Mouse (Mus musculus) cerebellum, adult 11 months (tissue): ENCODE data around the gene Agap1.

Experiments
- DNase-seq: peaks from one replicate; pipeline ENCODE4 v3.0.0; 2022

The Agap1 gene

GRCm38 (mm10) chr1:89922883-89923641 lies 468.5 kb downstream of the Agap1 start:
- DNase-seq = no peak

DNA sequence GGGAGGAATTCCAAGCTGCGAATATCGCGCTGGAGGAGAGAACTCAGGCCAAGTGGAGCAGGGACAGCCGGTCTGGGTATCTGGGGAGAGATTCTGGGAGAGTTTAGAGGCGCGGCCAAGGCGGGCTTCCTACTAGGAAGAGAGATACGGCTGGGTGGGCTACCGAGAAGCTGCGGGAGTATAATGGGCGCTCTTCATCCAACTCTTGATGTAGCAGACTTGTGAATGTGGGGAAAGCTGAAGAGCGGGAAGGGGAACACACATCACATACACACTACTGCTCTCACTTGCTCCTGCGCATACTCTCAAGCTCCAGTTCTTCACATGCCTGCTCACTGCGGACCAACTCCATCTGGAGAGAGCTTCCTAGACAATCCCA lies 469.0 kb downstream of the Agap1 start:
- DNase-seq = no peak

GRCm38 (mm10) chr1:89925501-89926190 lies 471.0 kb downstream of the Agap1 start:
- DNase-seq = no peak

- DNase-seq = no peak
Measured at GRCm38 (mm10) chr1:89926583-89927060, 472.0 kb downstream of the Agap1 start.

DNA sequence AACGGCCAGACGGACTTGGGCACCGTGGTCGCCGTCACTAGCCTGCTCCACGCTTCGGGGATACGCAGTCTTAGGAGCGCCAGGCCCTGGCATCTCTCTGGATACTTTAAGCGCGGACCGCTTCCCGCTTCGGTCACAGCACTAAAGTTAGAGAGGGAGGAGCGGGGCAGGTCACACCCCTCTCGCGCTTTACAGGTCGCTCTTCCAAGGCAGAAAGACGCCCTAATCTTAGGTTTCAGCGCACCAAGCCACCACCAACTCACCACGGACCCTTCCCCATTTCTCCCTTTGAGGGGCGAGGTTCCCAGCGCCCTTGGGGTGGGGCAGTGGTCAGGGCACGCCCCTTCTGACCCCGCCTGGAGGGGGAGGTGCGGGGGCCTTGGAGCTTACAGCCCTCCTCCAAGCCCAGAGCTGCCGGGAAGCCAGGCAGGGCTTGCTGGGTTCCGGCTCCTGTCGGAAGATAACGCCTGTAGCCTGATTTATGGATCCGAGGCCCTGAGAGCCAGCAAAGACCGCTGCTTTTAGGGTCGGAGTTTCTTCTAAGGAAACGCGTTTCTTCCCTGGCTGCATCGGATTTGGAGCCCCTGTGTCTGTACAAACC lies 472.6 kb downstream of the Agap1 start:
- no peak for DNase-seq

DNA sequence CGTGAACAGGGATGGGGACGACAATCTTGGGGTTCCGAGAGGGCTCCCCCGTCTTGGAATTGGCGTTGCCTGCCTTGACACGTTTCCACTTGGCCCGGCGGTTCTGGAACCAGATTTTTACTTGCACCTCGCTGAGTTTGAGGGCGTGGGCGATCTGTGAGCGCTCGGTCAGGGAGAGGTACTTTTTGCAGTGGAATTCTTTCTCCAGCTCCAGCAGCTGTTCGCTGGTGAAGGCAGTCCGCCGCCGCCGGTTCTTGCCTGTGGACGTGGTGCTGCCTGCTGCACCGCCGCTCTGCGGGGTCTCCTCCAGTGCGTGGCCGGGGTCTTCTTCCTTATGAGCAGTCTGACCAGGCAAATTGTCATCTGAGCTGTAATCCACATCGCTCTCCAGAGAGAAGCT lies 474.1 kb downstream of the Agap1 start:
- no peak for DNase-seq

GRCm38 (mm10) chr1:89929181-89929580 lies 474.6 kb downstream of the Agap1 start:
- no peak for DNase-seq

DNA sequence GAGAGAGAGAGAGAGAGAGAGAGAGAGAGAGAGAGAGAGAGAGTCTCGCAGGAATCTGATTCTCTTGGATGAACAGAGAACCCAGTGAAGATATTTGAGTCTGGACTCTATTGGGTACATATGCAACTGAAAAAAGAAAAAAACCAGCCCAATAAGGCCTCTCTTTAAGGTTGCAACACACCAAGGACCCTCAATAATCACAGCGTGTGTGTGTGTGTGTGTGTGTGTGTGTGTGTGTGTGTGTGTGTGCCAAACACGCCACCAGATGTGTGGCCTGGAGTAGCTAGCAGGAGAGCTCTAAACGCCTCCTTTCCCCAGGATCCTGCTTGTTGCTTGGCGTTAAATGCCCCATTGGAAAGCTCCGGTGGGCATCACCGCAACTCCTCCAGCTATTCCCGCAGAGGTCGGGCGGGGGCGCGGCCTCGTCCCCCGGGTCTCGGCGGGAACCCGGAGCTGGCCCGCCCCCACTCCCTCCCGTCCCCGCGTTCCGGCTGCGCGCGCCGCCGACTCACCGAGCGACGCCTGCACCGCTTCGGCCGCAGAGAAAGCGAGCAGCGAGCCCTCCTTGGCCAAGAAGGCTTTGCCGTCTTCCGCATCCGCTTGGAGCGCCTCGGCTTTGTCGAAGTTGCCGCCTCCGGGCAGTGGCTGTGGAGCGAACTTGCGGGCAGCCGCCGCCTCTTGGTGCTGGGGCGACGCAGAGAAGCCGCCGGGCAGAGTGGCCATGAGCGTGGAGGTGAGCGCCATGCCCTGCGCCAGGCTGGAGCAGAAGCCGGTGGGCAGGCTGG lies 475.3 kb downstream of the Agap1 start:
- no peak for DNase-seq

- no peak for DNase-seq
Measured at GRCm38 (mm10) chr1:89930551-89930950, 475.9 kb downstream of the Agap1 start.

DNA sequence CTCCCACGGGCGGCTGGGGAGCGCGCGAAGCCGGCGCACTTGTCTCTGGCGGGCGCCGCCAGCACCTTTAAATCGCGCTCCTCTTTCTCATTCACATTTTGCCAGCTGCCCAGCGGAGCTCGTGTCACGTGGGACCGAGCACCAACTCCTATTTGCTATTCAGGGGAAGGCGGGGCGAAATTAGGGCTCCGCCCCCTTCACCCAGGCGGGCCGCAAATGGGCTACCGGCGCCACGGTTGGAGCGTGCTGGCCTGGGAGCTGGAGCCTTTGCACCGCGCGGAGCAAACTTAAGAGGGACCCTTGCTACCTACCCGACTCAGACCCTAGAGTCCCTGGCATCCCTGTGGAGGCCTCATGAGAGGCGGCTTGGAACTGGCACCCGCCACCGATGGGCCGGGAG lies 476.5 kb downstream of the Agap1 start, which contains the start of gene Gbx2:
Gene Gbx2 (minus strand): TSS at position 60 of the 400 bp plus-strand sequence.
- no peak for DNase-seq

GRCm38 (mm10) chr1:89932021-89932423 lies 477.4 kb downstream of the Agap1 start:
- DNase-seq = no peak

- no peak for DNase-seq
Measured at GRCm38 (mm10) chr1:89932616-89933015, 478.0 kb downstream of the Agap1 start.

GRCm38 (mm10) chr1:89933028-89933427 lies 478.4 kb downstream of the Agap1 start:
- no peak for DNase-seq

DNA sequence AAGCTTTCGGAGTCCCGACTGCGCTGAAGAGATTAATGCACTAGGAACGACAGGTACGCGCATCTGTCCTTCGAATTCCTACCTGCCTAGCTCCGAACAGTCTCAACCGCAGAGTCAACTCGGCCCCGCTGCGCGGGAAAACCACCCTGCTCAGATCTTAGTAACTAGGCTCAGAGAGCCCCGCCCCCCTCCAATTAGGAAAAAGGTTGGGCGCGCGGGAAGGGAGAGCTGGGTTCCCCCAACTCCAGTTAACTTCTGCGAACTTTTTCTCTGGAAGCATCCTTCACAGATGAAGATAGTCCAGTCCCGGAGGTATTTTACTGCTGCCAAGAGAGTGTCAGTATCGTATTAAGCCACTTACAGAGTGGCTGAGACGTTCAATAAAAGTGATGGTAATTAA lies 479.2 kb downstream of the Agap1 start:
- DNase-seq = no peak

- no peak for DNase-seq
Measured at GRCm38 (mm10) chr1:89934316-89935260, 480.0 kb downstream of the Agap1 start.

DNA sequence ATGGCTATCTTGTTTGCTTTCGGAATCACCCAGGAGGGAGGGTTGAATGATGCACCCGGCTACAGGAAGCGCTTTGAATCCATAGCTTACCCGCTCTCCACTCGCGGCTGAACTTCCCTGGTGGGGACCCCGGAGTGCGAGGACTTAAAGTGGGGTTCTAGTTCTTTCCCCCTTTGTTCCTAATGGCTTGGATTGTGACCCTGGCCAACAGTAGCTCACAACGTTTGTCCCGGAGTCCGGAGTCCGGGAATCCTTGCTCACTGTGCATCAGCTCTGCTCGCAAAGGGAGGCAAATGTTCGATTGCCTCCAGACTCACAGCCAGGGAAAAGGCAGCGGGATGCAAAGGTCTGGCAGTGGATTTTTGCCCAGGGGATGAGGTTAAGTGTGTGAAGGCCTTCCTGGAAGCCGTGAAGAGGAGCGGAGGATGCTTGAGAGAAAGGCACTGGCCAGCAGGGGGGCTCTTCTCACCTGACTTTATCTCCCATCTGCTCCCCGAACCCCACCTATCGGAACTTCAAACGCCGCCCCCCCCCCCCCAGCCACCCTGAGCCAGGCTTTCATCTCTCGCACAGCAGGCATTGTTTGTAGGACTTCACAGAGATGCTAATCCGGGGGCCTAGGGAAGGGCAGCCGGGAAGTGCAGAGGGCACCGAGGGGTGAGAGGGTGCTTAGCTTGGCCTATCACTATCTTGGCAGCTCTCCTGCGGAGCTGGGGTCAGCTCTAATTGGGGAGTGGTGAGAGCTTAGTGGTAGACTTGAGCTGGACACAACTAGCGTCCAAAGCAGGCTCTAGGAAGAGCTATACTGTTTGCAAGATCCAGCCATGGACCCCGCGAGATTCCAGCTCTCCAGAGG lies 481.1 kb downstream of the Agap1 start:
- no peak for DNase-seq

GRCm38 (mm10) chr1:89938884-89939595 lies 484.4 kb downstream of the Agap1 start:
- DNase-seq = no peak

GRCm38 (mm10) chr1:89939596-89939960 lies 485.0 kb downstream of the Agap1 start:
- DNase-seq = no peak

DNA sequence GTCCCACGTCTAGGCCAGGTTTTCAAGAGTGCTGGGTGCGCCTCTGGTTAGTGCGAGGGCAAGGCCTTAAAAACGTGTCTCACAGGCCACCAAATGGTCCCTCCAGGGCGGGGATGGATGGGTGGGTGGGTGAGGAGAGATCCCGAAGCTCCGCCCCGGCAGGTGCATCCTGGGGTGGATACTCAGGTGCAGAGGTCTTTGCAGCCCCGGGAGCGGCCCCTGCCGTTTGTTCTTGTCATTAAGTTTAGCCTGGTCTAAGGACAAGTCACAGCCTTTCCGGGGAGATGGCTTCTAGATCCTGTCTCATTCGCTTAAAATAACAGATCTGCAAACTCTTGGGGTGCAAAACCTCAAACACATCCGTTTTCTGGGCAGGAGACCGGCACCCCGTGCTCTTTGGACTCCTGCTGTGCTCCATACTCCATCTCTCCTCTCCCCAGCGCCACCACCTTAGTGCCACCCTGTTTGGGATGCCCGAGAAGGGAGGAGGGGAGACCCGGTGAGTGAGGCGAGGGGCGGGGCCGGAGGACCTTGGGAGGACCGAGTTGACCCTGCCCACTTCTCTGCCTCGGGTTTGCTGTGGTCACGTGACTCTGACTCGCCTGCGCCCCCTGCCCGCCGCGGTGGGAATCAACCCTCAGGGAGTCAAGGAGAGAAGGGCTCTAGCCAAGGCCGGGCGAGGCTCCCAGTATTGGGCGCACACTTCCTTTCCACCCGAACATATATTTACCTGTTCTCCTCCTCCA lies 485.5 kb downstream of the Agap1 start:
- DNase-seq = peak; percentile 33
